Mouse (Mus musculus): ENCODE results near the gene Plch2. TPM values are rescaled to one million over a fixed set of nuclear protein-coding genes. Genes with fewer than 3 reads are reported as not detected.

The Plch2 gene
- polyA plus RNA-seq, 1 experiment from 2014 or later, result 3.1 TPM

- H3K9me3 ChIP-seq (ENCODE audit: control insufficient read depth, low read length), result no peaks in the 10 kb centered on the region
- H3K4me2 ChIP-seq (replicated peaks; ENCODE audit: low read depth, low read length), result no peak overlapping the region
- no peak overlapping the region for H3K27ac ChIP-seq (ENCODE audit: low read depth, low read length)
- 21% methylated on average over 2 of the region's 2 CpGs for WGBS
- H3K4me3 ChIP-seq (ENCODE audit: low read length), result no peak overlapping the region
- peaks cover 11% of the 10 kb centered on the region for H3K27me3 ChIP-seq (ENCODE audit: control insufficient read depth, insufficient read depth, low read length)
- ATAC-seq (ENCODE audit: low FRiP score, low TSS enrichment), result peak; percentile 71
- no peaks in the 10 kb centered on the region for H3K36me3 ChIP-seq (ENCODE audit: control insufficient read depth, insufficient read depth, low read length)
- H3K9ac ChIP-seq (ENCODE audit: low read depth, low read length), result no peak overlapping the region
- H3K4me1 ChIP-seq (ENCODE audit: control insufficient read depth, insufficient read depth, low read length), result no peaks in the 10 kb centered on the region
Measured at GRCm38 (mm10) chr4:154944121-154944590, 112.4 kb downstream of the Plch2 start.

DNA sequence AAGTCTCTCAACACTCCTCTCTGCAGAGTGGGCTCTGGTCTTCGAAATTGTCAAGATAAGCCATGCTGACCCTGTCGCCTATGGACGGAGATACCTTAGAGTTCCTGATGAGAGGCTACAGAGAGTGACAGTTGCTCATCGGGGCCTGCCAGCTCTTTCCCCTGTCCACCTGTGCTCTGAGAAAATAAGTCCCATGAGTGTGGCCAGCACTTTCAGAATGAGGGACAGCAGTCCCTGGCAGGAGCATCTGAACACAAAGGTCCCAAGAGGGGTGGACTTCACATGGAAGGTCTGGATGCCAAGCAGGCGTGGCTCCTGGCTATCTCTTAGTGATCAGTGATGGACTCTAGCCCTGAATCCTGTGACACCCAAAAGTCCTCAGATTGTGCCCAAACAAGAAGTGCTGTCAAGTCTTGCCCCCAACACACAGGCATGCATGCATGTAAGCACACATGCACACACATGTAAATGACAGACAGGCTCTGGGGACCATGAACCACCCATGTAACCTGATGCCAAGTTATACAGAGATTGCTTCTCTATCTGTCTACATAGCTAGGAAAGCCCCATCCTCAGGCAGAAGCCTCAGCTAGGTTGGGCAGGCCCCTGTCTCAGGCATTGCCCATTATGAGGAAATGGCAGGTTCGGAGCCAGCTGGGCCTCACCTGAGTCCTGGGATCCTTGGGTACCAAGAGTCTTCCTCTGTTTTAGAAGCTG is 113.1 kb downstream of the Plch2 start:
- H3K4me1 ChIP-seq (ENCODE audit: control insufficient read depth, insufficient read depth, low read length), result no peaks in the 10 kb centered on the region
- peaks cover 5% of the 10 kb centered on the region for H3K27me3 ChIP-seq (ENCODE audit: control insufficient read depth, insufficient read depth, low read length)
- 93% methylated on average over 6 of the region's 6 CpGs for WGBS
- H3K9me3 ChIP-seq (ENCODE audit: control insufficient read depth, low read length), result no peaks in the 10 kb centered on the region
- H3K27ac ChIP-seq (ENCODE audit: low read depth, low read length), result no peak overlapping the region
- ATAC-seq (ENCODE audit: low FRiP score, low TSS enrichment), result no peak
- H3K36me3 ChIP-seq (ENCODE audit: control insufficient read depth, insufficient read depth, low read length), result no peaks in the 10 kb centered on the region
- H3K4me3 ChIP-seq (ENCODE audit: low read length), result no peak overlapping the region
- H3K4me2 ChIP-seq (replicated peaks; ENCODE audit: low read depth, low read length), result no peak overlapping the region
- H3K9ac ChIP-seq (ENCODE audit: low read depth, low read length), result no peak overlapping the region

- Histone ChIP-seq H3K4me2 (replicated peaks; ENCODE audit: low read depth, low read length) (no peak overlapping the region), H3K4me1 (ENCODE audit: control insufficient read depth, insufficient read depth, low read length) (no peaks in the 10 kb centered on the region), H3K4me3 (ENCODE audit: low read length) (no peak overlapping the region), H3K27ac (ENCODE audit: low read depth, low read length) (no peak overlapping the region), H3K27me3 (ENCODE audit: control insufficient read depth, insufficient read depth, low read length) (no peaks in the 10 kb centered on the region), H3K9ac (ENCODE audit: low read depth, low read length) (no peak overlapping the region), H3K9me3 (ENCODE audit: control insufficient read depth, low read length) (no peaks in the 10 kb centered on the region), H3K36me3 (ENCODE audit: control insufficient read depth, insufficient read depth, low read length) (no peaks in the 10 kb centered on the region)
- 81% methylated on average over 10 of the region's 10 CpGs for WGBS
- no peak for ATAC-seq (ENCODE audit: low FRiP score, low TSS enrichment)
Measured at GRCm38 (mm10) chr4:154942632-154943322, 113.8 kb downstream of the Plch2 start.

GRCm38 (mm10) chr4:154941831-154942230 is 114.8 kb downstream of the Plch2 start:
- ATAC-seq (ENCODE audit: low FRiP score, low TSS enrichment), result no peak
- H3K27me3 ChIP-seq (ENCODE audit: control insufficient read depth, insufficient read depth, low read length), result no peaks in the 10 kb centered on the region
- 82% methylated on average over 5 of the region's 5 CpGs for WGBS
- H3K9me3 ChIP-seq (ENCODE audit: control insufficient read depth, low read length), result no peaks in the 10 kb centered on the region
- H3K9ac ChIP-seq (ENCODE audit: low read depth, low read length), result no peak overlapping the region
- H3K4me3 ChIP-seq (ENCODE audit: low read length), result no peak overlapping the region
- no peaks in the 10 kb centered on the region for H3K4me1 ChIP-seq (ENCODE audit: control insufficient read depth, insufficient read depth, low read length)
- no peak overlapping the region for H3K4me2 ChIP-seq (replicated peaks; ENCODE audit: low read depth, low read length)
- no peaks in the 10 kb centered on the region for H3K36me3 ChIP-seq (ENCODE audit: control insufficient read depth, insufficient read depth, low read length)
- H3K27ac ChIP-seq (ENCODE audit: low read depth, low read length), result no peak overlapping the region

GRCm38 (mm10) chr4:154940156-154940555 is 116.4 kb downstream of the Plch2 start:
- H3K4me1 ChIP-seq (ENCODE audit: control insufficient read depth, insufficient read depth, low read length), result no peaks in the 10 kb centered on the region
- no peak overlapping the region for H3K4me2 ChIP-seq (replicated peaks; ENCODE audit: low read depth, low read length)
- H3K27ac ChIP-seq (ENCODE audit: low read depth, low read length), result no peak overlapping the region
- no peak overlapping the region for H3K9ac ChIP-seq (ENCODE audit: low read depth, low read length)
- 91% methylated on average over 2 of the region's 2 CpGs for WGBS
- no peaks in the 10 kb centered on the region for H3K36me3 ChIP-seq (ENCODE audit: control insufficient read depth, insufficient read depth, low read length)
- no peaks in the 10 kb centered on the region for H3K9me3 ChIP-seq (ENCODE audit: control insufficient read depth, low read length)
- ATAC-seq (ENCODE audit: low FRiP score, low TSS enrichment), result no peak
- H3K4me3 ChIP-seq (ENCODE audit: low read length), result no peak overlapping the region
- H3K27me3 ChIP-seq (ENCODE audit: control insufficient read depth, insufficient read depth, low read length), result no peaks in the 10 kb centered on the region

GRCm38 (mm10) chr4:154937746-154938145 is 118.8 kb downstream of the Plch2 start:
- no peak overlapping the region for H3K27ac ChIP-seq (ENCODE audit: low read depth, low read length)
- no peak for ATAC-seq (ENCODE audit: low FRiP score, low TSS enrichment)
- no peaks in the 10 kb centered on the region for H3K36me3 ChIP-seq (ENCODE audit: control insufficient read depth, insufficient read depth, low read length)
- no peak overlapping the region for H3K4me2 ChIP-seq (replicated peaks; ENCODE audit: low read depth, low read length)
- no peaks in the 10 kb centered on the region for H3K4me1 ChIP-seq (ENCODE audit: control insufficient read depth, insufficient read depth, low read length)
- WGBS, result 83% methylated on average over 1 of the region's 1 CpGs
- H3K9ac ChIP-seq (ENCODE audit: low read depth, low read length), result no peak overlapping the region
- H3K4me3 ChIP-seq (ENCODE audit: low read length), result no peak overlapping the region
- H3K27me3 ChIP-seq (ENCODE audit: control insufficient read depth, insufficient read depth, low read length), result no peaks in the 10 kb centered on the region
- no peaks in the 10 kb centered on the region for H3K9me3 ChIP-seq (ENCODE audit: control insufficient read depth, low read length)

GRCm38 (mm10) chr4:154936542-154937255 is 119.9 kb downstream of the Plch2 start:
- Histone ChIP-seq H3K4me1 (ENCODE audit: control insufficient read depth, insufficient read depth, low read length) (no peaks in the 10 kb centered on the region), H3K27ac (ENCODE audit: low read depth, low read length) (no peak overlapping the region), H3K36me3 (ENCODE audit: control insufficient read depth, insufficient read depth, low read length) (no peaks in the 10 kb centered on the region), H3K27me3 (ENCODE audit: control insufficient read depth, insufficient read depth, low read length) (no peaks in the 10 kb centered on the region), H3K9me3 (ENCODE audit: control insufficient read depth, low read length) (no peaks in the 10 kb centered on the region), H3K4me3 (ENCODE audit: low read length) (no peak overlapping the region), H3K9ac (ENCODE audit: low read depth, low read length) (no peak overlapping the region), H3K4me2 (replicated peaks; ENCODE audit: low read depth, low read length) (no peak overlapping the region)
- ATAC-seq (ENCODE audit: low FRiP score, low TSS enrichment), result no peak
- 62% methylated on average over 8 of the region's 8 CpGs for WGBS

DNA sequence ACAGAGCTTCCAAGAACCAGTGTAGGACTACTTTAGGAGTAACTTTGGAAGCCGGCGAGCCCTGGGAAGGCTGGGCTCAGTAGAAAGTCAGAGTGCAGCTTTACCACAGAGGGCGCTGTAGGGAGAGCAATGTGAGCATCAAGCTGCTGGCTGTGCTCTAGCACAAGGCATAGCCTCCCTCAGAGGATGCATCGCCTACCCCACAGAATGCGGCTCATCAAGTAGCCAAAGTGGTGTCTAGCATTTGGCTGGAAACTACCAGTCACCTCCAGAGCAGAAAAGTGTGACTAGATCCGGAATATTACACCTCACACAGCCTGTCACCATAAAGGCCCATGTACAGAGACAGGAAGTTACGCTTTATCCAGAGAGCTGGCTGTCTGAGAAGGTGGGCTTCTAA is 120.8 kb downstream of the Plch2 start:
- H3K27ac ChIP-seq (ENCODE audit: low read depth, low read length), result no peak overlapping the region
- no peaks in the 10 kb centered on the region for H3K27me3 ChIP-seq (ENCODE audit: control insufficient read depth, insufficient read depth, low read length)
- H3K4me1 ChIP-seq (ENCODE audit: control insufficient read depth, insufficient read depth, low read length), result no peaks in the 10 kb centered on the region
- no peak overlapping the region for H3K4me2 ChIP-seq (replicated peaks; ENCODE audit: low read depth, low read length)
- H3K36me3 ChIP-seq (ENCODE audit: control insufficient read depth, insufficient read depth, low read length), result no peaks in the 10 kb centered on the region
- WGBS, result 75% methylated on average over 7 of the region's 7 CpGs
- no peak overlapping the region for H3K9ac ChIP-seq (ENCODE audit: low read depth, low read length)
- ATAC-seq (ENCODE audit: low FRiP score, low TSS enrichment), result no peak
- H3K9me3 ChIP-seq (ENCODE audit: control insufficient read depth, low read length), result no peaks in the 10 kb centered on the region
- H3K4me3 ChIP-seq (ENCODE audit: low read length), result no peak overlapping the region

- no peaks in the 10 kb centered on the region for H3K9me3 ChIP-seq (ENCODE audit: control insufficient read depth, low read length)
- H3K4me1 ChIP-seq (ENCODE audit: control insufficient read depth, insufficient read depth, low read length), result no peaks in the 10 kb centered on the region
- 86% methylated on average over 2 of the region's 2 CpGs for WGBS
- no peaks in the 10 kb centered on the region for H3K36me3 ChIP-seq (ENCODE audit: control insufficient read depth, insufficient read depth, low read length)
- H3K27ac ChIP-seq (ENCODE audit: low read depth, low read length), result no peak overlapping the region
- no peak overlapping the region for H3K4me3 ChIP-seq (ENCODE audit: low read length)
- ATAC-seq (ENCODE audit: low FRiP score, low TSS enrichment), result no peak
- H3K4me2 ChIP-seq (replicated peaks; ENCODE audit: low read depth, low read length), result no peak overlapping the region
- no peak overlapping the region for H3K9ac ChIP-seq (ENCODE audit: low read depth, low read length)
- no peaks in the 10 kb centered on the region for H3K27me3 ChIP-seq (ENCODE audit: control insufficient read depth, insufficient read depth, low read length)
Measured at GRCm38 (mm10) chr4:154934800-154935199, 121.8 kb downstream of the Plch2 start.
